Mouse (Mus musculus) CH12.LX (cell line): ENCODE results near the gene Bad. TPM values are rescaled to one million over a fixed set of nuclear protein-coding genes. Genes with fewer than 3 reads are reported as not detected.

ENCODE experiments used
- DNase-seq: peaks from one replicate; pipeline ENCODE4 v3.0.0-alpha.2; 2013; ENCODE audit errors: extremely low read depth
- H3K27ac ChIP-seq: 2 replicates; pipeline ENCODE4 v1.5.1; 2012; ENCODE audit warnings: low read depth, mild to moderate bottlenecking, control low read depth, moderate library complexity; ENCODE audit not compliant: insufficient read depth
- H3K27me3 ChIP-seq: replicated peaks from 2 replicates; pipeline ENCODE3; 2012; ENCODE audit warnings: inconsistent platforms
- H3K36me3 ChIP-seq, 2 experiments: replicated peaks in 1 of 2; 2 replicates each; pipeline versions ENCODE3 to v1.6.1; 2012; ENCODE audit warnings: inconsistent platforms in 1 of 2, low read length in 1 of 2, mild to moderate bottlenecking in 1 of 2, mixed read lengths in 1 of 2, moderate library complexity in 1 of 2; ENCODE audit not compliant: control insufficient read depth in 1 of 2, insufficient read depth in 1 of 2
- H3K4me1 ChIP-seq, 2 experiments: 2 replicates each; pipeline ENCODE4 v1.6.1; 2012; ENCODE audit warnings: inconsistent platforms in 1 of 2, moderate library complexity in 1 of 2; ENCODE audit not compliant: insufficient read depth in 2 of 2, control insufficient read depth in 1 of 2
- H3K4me2 ChIP-seq: 2 replicates; pipeline ENCODE4 v1.6.1; 2012; ENCODE audit warnings: low read depth, mild to moderate bottlenecking, control low read depth; ENCODE audit not compliant: poor library complexity, insufficient read depth, severe bottlenecking
- H3K4me3 ChIP-seq, 3 experiments: fragments of 150-350 bp in 1 of 3; sonication (generic) in 1 of 3; replicated peaks in 1 of 3; 2 replicates each; pipeline versions ENCODE3 to v1.5.1; 2011 to 2012; ENCODE audit warnings: low read depth in 2 of 3, low read length in 2 of 3, mild to moderate bottlenecking in 2 of 3, moderate library complexity in 2 of 3, control low read depth in 1 of 3, improper control_type of control experiment in 1 of 3, inconsistent platforms in 1 of 3, mixed read lengths in 1 of 3; ENCODE audit not compliant: poor library complexity in 1 of 3
- H3K79me2 ChIP-seq: replicated peaks from 2 replicates; pipeline ENCODE4 v1.6.1; 2012; ENCODE audit warnings: mild to moderate bottlenecking, moderate library complexity; ENCODE audit not compliant: control insufficient read depth, poor library complexity, insufficient read depth, severe bottlenecking; ENCODE audit errors: extremely low read depth
- H3K9ac ChIP-seq: 2 replicates; pipeline ENCODE4 v1.6.1; 2012; ENCODE audit warnings: low read depth, mild to moderate bottlenecking, control low read depth, moderate library complexity; ENCODE audit not compliant: insufficient read depth
- H3K9me3 ChIP-seq: replicated peaks from 2 replicates; pipeline ENCODE3; 2012; ENCODE audit warnings: low read length, inconsistent platforms, mixed read lengths
- BHLHE40 ChIP-seq: IDR thresholded peaks from 2 replicates; pipeline ENCODE4 v1.6.1; 2011; ENCODE audit warnings: mild to moderate bottlenecking, low read depth, low read length, improper control_type of control experiment
- CHD1 ChIP-seq: IDR thresholded peaks from 2 replicates; pipeline ENCODE4 v1.6.1; 2012; ENCODE audit warnings: low read depth, low read length, improper control_type of control experiment, inconsistent platforms
- CHD2 ChIP-seq: IDR thresholded peaks from 2 replicates; pipeline ENCODE4 v1.6.1; 2011; ENCODE audit warnings: low read length, improper control_type of control experiment
- CTCF ChIP-seq, 2 experiments: IDR thresholded peaks in 1 of 2; conservative IDR thresholded peaks in 1 of 2; 2 replicates each; pipeline ENCODE4 v1.5.1; 2011 to 2012; ENCODE audit warnings: low read depth in 2 of 2, low read length in 2 of 2, improper control_type of control experiment in 1 of 2, inconsistent platforms in 1 of 2, mild to moderate bottlenecking in 1 of 2, moderate library complexity in 1 of 2
- E2F4 ChIP-seq: IDR thresholded peaks from 2 replicates; pipeline ENCODE4 v1.6.1; 2011; ENCODE audit warnings: low read depth, low read length, improper control_type of control experiment; ENCODE audit not compliant: insufficient replicate concordance
- ELF1 ChIP-seq: IDR thresholded peaks from 2 replicates; pipeline ENCODE4 v1.6.1; 2014; ENCODE audit warnings: low read depth, mild to moderate bottlenecking, inconsistent platforms, low read length, improper control_type of control experiment
- EP300 ChIP-seq: IDR thresholded peaks from 2 replicates; pipeline ENCODE4 v1.6.1; 2011; ENCODE audit warnings: low read length, improper control_type of control experiment
- ETS1 ChIP-seq: conservative IDR thresholded peaks from 2 replicates; pipeline ENCODE4 v1.6.1; 2012; ENCODE audit warnings: low read depth, mild to moderate bottlenecking, inconsistent platforms, low read length, improper control_type of control experiment, moderate library complexity
- GABPA ChIP-seq: IDR thresholded peaks from 2 replicates; pipeline ENCODE4 v1.6.1; 2012; ENCODE audit warnings: low read depth, low read length, improper control_type of control experiment, inconsistent platforms; ENCODE audit not compliant: insufficient replicate concordance
- HCFC1 ChIP-seq: IDR thresholded peaks from 2 replicates; pipeline ENCODE4 v1.6.1; 2012; ENCODE audit warnings: low read depth, mild to moderate bottlenecking, inconsistent platforms, low read length, improper control_type of control experiment
- IRF4 ChIP-seq: IDR thresholded peaks from 2 replicates; pipeline ENCODE4 v1.6.1; 2014; ENCODE audit warnings: low read depth, mild to moderate bottlenecking, inconsistent platforms, low read length, improper control_type of control experiment
- JUN ChIP-seq: IDR thresholded peaks from 2 replicates; pipeline ENCODE4 v1.6.1; 2011; ENCODE audit warnings: low read depth, mild to moderate bottlenecking, low read length, improper control_type of control experiment, moderate library complexity; ENCODE audit not compliant: insufficient read depth
- JUND ChIP-seq: conservative IDR thresholded peaks from 2 replicates; pipeline ENCODE4 v1.6.1; 2011; ENCODE audit warnings: low read depth, low read length, improper control_type of control experiment
- KAT2A ChIP-seq: IDR thresholded peaks from 2 replicates; pipeline ENCODE4 v1.6.1; 2012; ENCODE audit warnings: low read length, improper control_type of control experiment, inconsistent platforms; ENCODE audit not compliant: insufficient replicate concordance
- MAFK ChIP-seq: IDR thresholded peaks from 2 replicates; pipeline ENCODE4 v1.6.1; 2011; ENCODE audit warnings: low read length, improper control_type of control experiment; ENCODE audit not compliant: insufficient replicate concordance
- MAX ChIP-seq: IDR thresholded peaks from 2 replicates; pipeline ENCODE4 v1.6.1; 2011; ENCODE audit warnings: low read length, improper control_type of control experiment
- MAZ ChIP-seq: IDR thresholded peaks from 2 replicates; pipeline ENCODE4 v1.6.1; 2012; ENCODE audit warnings: low read depth, mild to moderate bottlenecking, inconsistent platforms, low read length, improper control_type of control experiment, moderate library complexity
- MEF2A ChIP-seq: IDR thresholded peaks from 2 replicates; pipeline ENCODE4 v1.6.1; 2014; ENCODE audit warnings: low read depth, mild to moderate bottlenecking, inconsistent platforms, low read length, improper control_type of control experiment, borderline replicate concordance
- MXI1 ChIP-seq: IDR thresholded peaks from 2 replicates; pipeline ENCODE4 v1.6.1; 2011; ENCODE audit warnings: mild to moderate bottlenecking, low read depth, low read length, improper control_type of control experiment
- MYC ChIP-seq: IDR thresholded peaks from 2 replicates; pipeline ENCODE4 v1.6.1; 2011; ENCODE audit warnings: low read depth, mild to moderate bottlenecking, improper control_type of control experiment, low read length
- NELFE ChIP-seq: IDR thresholded peaks from 2 replicates; pipeline ENCODE4 v1.6.1; 2011; ENCODE audit warnings: low read depth, low read length, improper control_type of control experiment
- NRF1 ChIP-seq: IDR thresholded peaks from 2 replicates; pipeline ENCODE4 v1.6.1; 2014; ENCODE audit warnings: low read depth, mild to moderate bottlenecking, inconsistent platforms, low read length, improper control_type of control experiment, moderate library complexity
- PAX5 ChIP-seq: IDR thresholded peaks from 2 replicates; pipeline ENCODE4 v1.6.1; 2012; ENCODE audit warnings: low read length, inconsistent platforms, mixed read lengths
- POLR2A ChIP-seq: IDR thresholded peaks from 2 replicates; pipeline ENCODE4 v1.6.1; 2011; ENCODE audit warnings: low read depth, mild to moderate bottlenecking, improper control_type of control experiment, low read length
- POLR2AphosphoS2 ChIP-seq: IDR thresholded peaks from 2 replicates; pipeline ENCODE4 v1.6.1; 2011; ENCODE audit warnings: low read depth, low read length, improper control_type of control experiment
- RAD21 ChIP-seq: IDR thresholded peaks from 2 replicates; pipeline ENCODE4 v1.6.1; 2011; ENCODE audit warnings: low read depth, mild to moderate bottlenecking, low read length, improper control_type of control experiment, moderate library complexity
- RCOR1 ChIP-seq: conservative IDR thresholded peaks from 2 replicates; pipeline ENCODE4 v1.6.1; 2012; ENCODE audit warnings: low read depth, mild to moderate bottlenecking, inconsistent platforms, low read length, improper control_type of control experiment
- SIN3A ChIP-seq: IDR thresholded peaks from 2 replicates; pipeline ENCODE4 v1.6.1; 2012; ENCODE audit warnings: low read length, improper control_type of control experiment, inconsistent platforms
- SMC3 ChIP-seq: IDR thresholded peaks from 2 replicates; pipeline ENCODE4 v1.6.1; 2011; ENCODE audit warnings: low read depth, low read length, improper control_type of control experiment
- TBP ChIP-seq: conservative IDR thresholded peaks from 2 replicates; pipeline ENCODE4 v1.6.1; 2011; ENCODE audit warnings: low read depth, low read length, improper control_type of control experiment
- TCF12 ChIP-seq: IDR thresholded peaks from 2 replicates; pipeline ENCODE4 v1.6.1; 2014; ENCODE audit warnings: low read depth, mild to moderate bottlenecking, inconsistent platforms, low read length, improper control_type of control experiment
- UBTF ChIP-seq: IDR thresholded peaks from 2 replicates; pipeline ENCODE4 v1.6.1; 2012; ENCODE audit warnings: low read depth, mild to moderate bottlenecking, inconsistent platforms, low read length, improper control_type of control experiment, moderate library complexity
- USF1 ChIP-seq: IDR thresholded peaks from 2 replicates; pipeline ENCODE4 v1.6.1; 2014; ENCODE audit warnings: low read depth, mild to moderate bottlenecking, inconsistent platforms, low read length, improper control_type of control experiment
- USF2 ChIP-seq: conservative IDR thresholded peaks from 2 replicates; pipeline ENCODE4 v1.6.1; 2011; ENCODE audit warnings: low read depth, low read length, improper control_type of control experiment
- ZC3H11A ChIP-seq: IDR thresholded peaks from 2 replicates; pipeline ENCODE4 v1.6.1; 2012; ENCODE audit warnings: low read depth, mild to moderate bottlenecking, inconsistent platforms, low read length, improper control_type of control experiment
- ZKSCAN1 ChIP-seq: IDR thresholded peaks from 2 replicates; pipeline ENCODE4 v1.6.1; 2012; ENCODE audit warnings: low read depth, inconsistent platforms, low read length, improper control_type of control experiment, borderline replicate concordance
- ZMIZ1 ChIP-seq: IDR thresholded peaks from 2 replicates; pipeline ENCODE4 v1.6.1; 2012; ENCODE audit warnings: low read depth, mild to moderate bottlenecking, inconsistent platforms, low read length, improper control_type of control experiment
- ZNF384 ChIP-seq: IDR thresholded peaks from 2 replicates; pipeline ENCODE4 v1.6.1; 2012; ENCODE audit warnings: low read depth, low read length, improper control_type of control experiment, inconsistent platforms
- dilution Hi-C: fragments of 300-500 bp; cut with MboI; formaldehyde crosslinking; loops from 2 replicates; pipeline ENCODE4 v1.14.3; 2020; ENCODE audit warnings: low sequenced_read_pairs; ENCODE audit not compliant: extremely low pct_unique_long_range_greater_than_20kb, extremely low pct_ligation_motif_present
- in situ Hi-C: fragments of 300-500 bp; cut with MboI; formaldehyde crosslinking; loops from 3 replicates; pipeline ENCODE4 v1.14.3; 2019; ENCODE audit warnings: low sequenced_read_pairs, low pct_ligation_motif_present, low pct_unique_long_range_greater_than_20kb, mixed read lengths
- polyA plus RNA-seq: library from polyadenylated mRNA; unstranded; fragments of >175 nt; gene quantifications from 2 replicates; pipeline ENCODE4 v1.2.1, GENCODE M21; 2012; ENCODE audit warnings: low read depth; ENCODE audit not compliant: insufficient read length
- total RNA-seq, 2 experiments: library from RNA; depleted of rRNA; stranded (reverse); fragments of 300-350 nt in 1 of 2; fragments of >200 nt in 1 of 2; gene quantifications; 2 replicates each; pipeline ENCODE4 v1.2.3; 2012 to 2014

Bad gene
- total and polyA plus RNA-seq, 3 experiments, result 27.7 to 38.0 (median 33.3) TPM

DNA sequence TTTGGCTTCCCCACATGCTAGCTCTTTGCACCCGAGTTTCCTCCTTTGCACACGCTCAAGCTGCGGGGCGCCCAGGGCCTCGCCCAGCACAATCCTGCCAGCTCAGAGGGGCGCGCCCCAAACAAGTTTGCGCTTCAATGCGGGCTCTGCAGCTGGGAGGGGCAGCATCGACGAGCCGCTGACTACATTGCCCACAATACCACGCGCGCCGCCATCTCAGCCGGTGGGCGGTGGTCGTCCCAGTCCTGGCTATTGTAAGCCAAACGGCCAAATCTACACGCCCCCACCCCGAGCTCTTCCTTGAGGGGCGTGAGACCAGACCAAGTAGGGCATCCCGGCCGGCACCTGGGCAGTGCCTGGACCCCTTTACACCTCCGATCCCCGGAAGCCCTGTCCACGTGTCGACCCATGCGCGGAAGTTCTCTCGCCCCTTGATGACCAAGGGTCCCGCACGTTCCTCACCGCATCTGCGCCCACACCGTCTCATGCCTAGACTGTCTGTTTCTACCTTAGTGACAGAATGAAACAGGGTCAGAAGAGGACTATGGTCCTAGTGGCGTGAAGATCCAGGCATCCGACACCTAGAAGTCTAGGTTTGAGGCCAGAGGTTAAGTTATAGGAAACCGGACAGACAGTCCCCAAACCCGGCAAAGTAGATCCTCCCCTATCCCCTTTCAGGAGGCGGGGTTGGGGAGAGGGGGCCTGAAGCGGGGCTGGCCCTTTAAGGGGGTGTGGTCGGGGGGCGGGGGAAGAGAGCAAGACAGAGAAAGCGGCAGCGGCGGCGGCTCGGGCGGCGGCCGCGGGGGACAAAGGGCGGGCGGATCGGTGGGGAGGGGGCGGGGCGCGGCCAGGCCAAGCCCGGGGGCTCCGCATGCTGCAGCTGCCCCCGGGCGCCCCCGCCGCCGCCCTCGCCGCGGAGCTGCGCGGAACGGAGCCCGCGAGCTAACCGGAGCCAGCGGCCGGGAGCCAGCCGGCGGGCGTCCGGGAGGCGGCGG, 32.8 kb downstream of the Bad start, which contains the start of gene Ppp1r14b:
Gene Ppp1r14b, plus strand, starts transcription at position 758 of the 995 bp plus-strand sequence.
- peak within 1 kb of the TSS; percentile 54 for H3K27ac ChIP-seq
- H3K79me2 ChIP-seq, result peaks cover 29% of the 10 kb centered on the region
- H3K9me3 ChIP-seq, result no peaks in the 10 kb centered on the region
- in situ Hi-C loops (no loop called here), dilution Hi-C loops (no loop called here)
- peak within 1 kb of the TSS; percentile 73 for H3K9ac ChIP-seq
- peak within 1 kb of the TSS; percentile 79 to 87 (median 85) for H3K4me3 ChIP-seq
- peaks cover 19 to 60% of the 10 kb centered on the region in 2 experiments for H3K4me1 ChIP-seq
- DNase-seq, result peak; percentile 90
- peak within 1 kb of the TSS; percentile 75 for H3K4me2 ChIP-seq
- H3K27me3 ChIP-seq, result peaks cover 3% of the 10 kb centered on the region
- TF ChIP-seq USF1 (peak; percentile 69), JUN (no peak), JUND (no peak), MEF2A (no peak), TCF12 (no peak), CHD2 (no peak), MAX (peak; percentile 90), ZKSCAN1 (no peak), HCFC1 (peak; percentile 85), ZNF384 (no peak), POLR2A (peak; percentile 63), MYC (peak; percentile 93), MXI1 (peak; percentile 97), SIN3A (peak; percentile 96), NRF1 (no peak), TBP (0 out of 2 replicates have a peak, but pooled peaks have one; percentile 15), USF2 (peak; percentile 46), ETS1 (no peak), MAFK (no peak), ZC3H11A (no peak), E2F4 (no peak), CTCF (conservative IDR thresholded peaks at IDR 0.05 in 1 of 2, IDR thresholded peaks at IDR 0.05 in 1 of 2; ENCODE audit: low read depth in 2 of 2, low read length in 2 of 2) (no peak), CHD1 (peak; percentile 37; the same call in 1 of the 2 replicates), IRF4 (no peak; the same call in 1 of the 2 replicates), RAD21 (no peak), ELF1 (peak; percentile 77), ZMIZ1 (peak; percentile 78), PAX5 (no peak), BHLHE40 (peak; percentile 74), GABPA (no peak), SMC3 (no peak), KAT2A (0 out of 2 replicates have a peak, but pooled peaks have one; percentile 14), UBTF (no peak), MAZ (peak; percentile 79; the same call in 1 of the 2 replicates), NELFE (peak; percentile 79), RCOR1 (no peak), POLR2AphosphoS2 (peak; percentile 52; the same call in 1 of the 2 replicates), EP300 (no peak)
- peaks cover 14 to 25% of the 10 kb centered on the region in 2 experiments for H3K36me3 ChIP-seq
